Mouse (Mus musculus) bone marrow, adult 2 months (tissue): ENCODE measurements at regions not wholly inside any gene's neighbourhood (a gene's known extent, or its start where the extent isn't known, plus 50 kb on each side); places are given as distances from the start of the nearest gene placed in this dataset.

ENCODE experiments used
- CTCF ChIP-seq: fragments of 200-500 bp; IDR thresholded peaks from 2 replicates; pipeline ENCODE4 v1.5.1; 2011; ENCODE audit warnings: low read length, control low read depth; ENCODE audit not compliant: control insufficient read depth, insufficient read depth
- POLR2A ChIP-seq: fragments of 200-500 bp; IDR thresholded peaks from 2 replicates; pipeline ENCODE4 v1.6.1; 2011; ENCODE audit warnings: low read depth, mild to moderate bottlenecking, control low read depth, low read length, borderline replicate concordance; ENCODE audit not compliant: control insufficient read depth

DNA sequence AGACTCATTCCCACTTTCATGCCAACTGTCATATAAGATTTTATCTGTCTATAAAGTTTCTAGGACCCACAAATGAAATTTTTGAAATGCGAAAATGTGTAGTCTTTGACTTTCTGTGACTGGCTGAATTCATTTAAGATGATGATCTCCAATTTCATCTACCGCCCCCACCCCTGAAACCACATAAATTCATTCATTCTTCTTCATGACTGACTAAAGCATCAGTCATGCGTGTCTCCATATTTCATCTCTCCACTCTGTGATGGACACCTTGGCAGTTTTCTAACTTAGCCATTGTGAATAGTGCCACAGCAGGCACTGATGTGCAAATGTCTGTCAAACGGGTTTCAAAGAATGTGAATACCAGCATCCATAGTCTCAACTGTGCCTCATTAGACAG lies 75.4 kb upstream of the Satb2 start:
- TF ChIP-seq CTCF (no peak), POLR2A (no peak)
